Mouse (Mus musculus) ovary, adult 18-20 months (tissue): Measurements from ENCODE around the gene Coro1c.

Source experiments
- DNase-seq: peaks from one replicate; pipeline ENCODE4 v3.0.0; 2022; ENCODE audit warnings: low spot score, mixed read lengths

Gene Coro1c

GRCm38 (mm10) chr5:113796401-113797148 is 112.0 kb downstream of the Coro1c start:
- no peak for DNase-seq
